15 mouse cellular contexts compared by ENCODE assay signal in genomic region chr4:155123868-155124534, GRCm38 (mm10). TPM values are rescaled to one million over a fixed set of nuclear protein-coding genes. Genes with fewer than 3 reads are reported as not detected.
A peak's percentile ranks its signal among the peaks of the same experiment; 100 is the strongest.
DNase-seq lines count a peak whose midpoint lies in the region; ATAC-seq and TF ChIP-seq lines count a peak whose summit lies in the region.
"Had no signal": no experiment of that assay in that cellular context is flagged by ENCODE, and none has a peak within 500 bp of the region (broad histone marks: within the 10 kb centered on the region; RNA-seq: fewer than 3 reads in every experiment).

No protein-coding gene starts in this region.

- H3K27ac ChIP-seq in liver, adult 2 months (replicated peaks; ENCODE audit: insufficient read depth, low read depth, low read length), result no peak overlapping the region
- no peak overlapping the region for H3K27ac ChIP-seq in liver, embryonic 12.5 days
- H3K27ac ChIP-seq: hindbrain, postnatal 0 days had no signal

- no peaks in the 10 kb centered on the region for H3K9me3 ChIP-seq in liver, embryonic 12.5 days (replicated peaks)
- H3K9me3 ChIP-seq: midbrain, embryonic 12.5 days had no signal

- H3K4me3 ChIP-seq in liver, adult 2 months (ENCODE audit: insufficient read depth, low read depth, low read length), result no peak overlapping the region
- no peak overlapping the region for H3K4me3 ChIP-seq in liver, embryonic 12.5 days
- H3K4me3 ChIP-seq: erythroblast, embryonic 14.5 days; midbrain, embryonic 12.5 days had no signal

- no peaks in the 10 kb centered on the region for H3K36me3 ChIP-seq in liver, adult 2 months (ENCODE audit: control insufficient read depth, insufficient read depth, low read length)
- H3K36me3 ChIP-seq in liver, embryonic 12.5 days, result no peaks in the 10 kb centered on the region
- H3K36me3 ChIP-seq: midbrain, embryonic 12.5 days had no signal

- peak; percentile 75 for DNase-seq in heart, adult 11 months
- no peak for DNase-seq in heart, postnatal 25 days (ENCODE audit: low spot score)
- DNase-seq in liver, adult 2 months (ENCODE audit: extremely low read depth, low read depth, low spot score), result peak; percentile 55
- DNase-seq in ZHBTc4 (ENCODE audit: low read depth, low spot score), result peak; percentile 49
- DNase-seq in kidney, postnatal 36 days, result peak; percentile 42 to 63
- DNase-seq: cerebellum, postnatal 14 days; heart, adult 18-20 months; layer of hippocampus, postnatal 36 days; thymus, postnatal 36 days had no signal

- no peaks in the 10 kb centered on the region for H3K79me2 ChIP-seq in liver, adult 2 months (ENCODE audit: control insufficient read depth, insufficient read depth, low read length)

- 89% methylated on average over 9 of the region's 9 CpGs for WGBS in liver, adult 2 months
- 73% methylated on average over 9 of the region's 9 CpGs for WGBS in liver, embryonic 12.5 days (ENCODE audit: insufficient replicate concordance)

- H3K4me1 ChIP-seq in liver, adult 2 months (ENCODE audit: control insufficient read depth, insufficient read depth, low read length), result peaks cover 19% of the 10 kb centered on the region
- H3K4me1 ChIP-seq in liver, embryonic 12.5 days, result peaks cover 61% of the 10 kb centered on the region

- no peak overlapping the region for H3K9ac ChIP-seq in liver, adult 2 months (ENCODE audit: low read depth, low read length)
- no peak overlapping the region for H3K9ac ChIP-seq in liver, embryonic 12.5 days
- H3K9ac ChIP-seq: midbrain, embryonic 12.5 days had no signal

- TF ChIP-seq POLR2A in liver, adult 2 months (IDR thresholded peaks at IDR 0.05; ENCODE audit: extremely low read depth, insufficient read depth, low read length), result no peak

- H3K27me3 ChIP-seq in liver, adult 2 months (ENCODE audit: control insufficient read depth, insufficient read depth, low read length), result no peaks in the 10 kb centered on the region
- no peaks in the 10 kb centered on the region for H3K27me3 ChIP-seq in liver, embryonic 12.5 days (replicated peaks)
- H3K27me3 ChIP-seq: midbrain, embryonic 12.5 days had no signal

- H3K4me2 ChIP-seq in liver, embryonic 12.5 days, result no peak overlapping the region
- H3K4me2 ChIP-seq: midbrain, embryonic 12.5 days had no signal

- TF ChIP-seq CTCF in liver, adult 2 months (IDR thresholded peaks at IDR 0.05; ENCODE audit: low read depth, low read length), result no peak

- ATAC-seq in liver, embryonic 12.5 days, result no peak
- ATAC-seq in erythroblast, adult 5-6 weeks (replicated peaks; ENCODE audit: low FRiP score, poor library complexity, severe bottlenecking), result no peak
- ATAC-seq in megakaryocyte-erythroid progenitor cell, adult 5-6 weeks (replicated peaks; ENCODE audit: low FRiP score, low TSS enrichment, poor library complexity, severe bottlenecking), result no peak
- ATAC-seq: hindbrain, postnatal 0 days had no signal

- intact Hi-C loops in heart, postnatal 25 days (cut with DNase I), result loop anchor here (10.0 kb wide), 1 partner anchor 121 kb away; the partner anchor contains the start of gene Faap20

RNA-seq across cellular contexts. Expression of gene Morn1, which starts 37.6 kb away (rescaled TPM):
- 1 to 10 TPM; 1.1 to 1.3 TPM for total RNA-seq in heart, postnatal 25 days (2021)
- total RNA-seq in liver, adult 2 months (2014; rRNA removed), result 2.5 and 4.2 TPM in 2 replicates
- polyA plus RNA-seq in liver, adult 2 months (2012; rRNA removed), result 3.0 and 3.6 TPM in 2 replicates
- polyA plus RNA-seq in liver, embryonic 12.5 days (2016; fragmentation: Nextera tagmentation; extraction: Ambion mirVana), result 2.0 and 2.1 TPM in 2 replicates
- total RNA-seq in erythroblast, adult 5-6 weeks (2015; ENCODE audit: low replicate concordance), result 2.9 TPM in 1 of 2 replicates, not detected in the other
- 0.28 TPM in 1 of 2 replicates, not detected in the other for total RNA-seq in erythroblast, adult 5-6 weeks (2017; ENCODE audit: low replicate concordance)
- 3.8 and 7.6 TPM in 2 replicates for total RNA-seq in megakaryocyte-erythroid progenitor cell, adult 5-6 weeks (2014; fragmentation: Nextera tagmentation)
- 1.6 and 1.8 TPM in 2 replicates for total RNA-seq in megakaryocyte-erythroid progenitor cell, adult 5-6 weeks (2017)

RNA-seq across cellular contexts. Expression of gene Rer1, which starts 37.8 kb away (rescaled TPM):
- 10 to 100 TPM; 66.1 to 68.7 TPM for total RNA-seq in heart, postnatal 25 days (2021)
- 128 and 135 TPM in 2 replicates for total RNA-seq in liver, adult 2 months (2014; rRNA removed)
- 84.3 and 92.1 TPM in 2 replicates for polyA plus RNA-seq in liver, adult 2 months (2012; rRNA removed)
- 107 and 109 TPM in 2 replicates for polyA plus RNA-seq in liver, embryonic 12.5 days (2016; fragmentation: Nextera tagmentation; extraction: Ambion mirVana)
- total RNA-seq in erythroblast, adult 5-6 weeks (2015; ENCODE audit: low replicate concordance), result 27.1 and 49.3 TPM in 2 replicates
- total RNA-seq in erythroblast, adult 5-6 weeks (2017; ENCODE audit: low replicate concordance), result 34.8 and 36.0 TPM in 2 replicates
- 105 and 108 TPM in 2 replicates for total RNA-seq in megakaryocyte-erythroid progenitor cell, adult 5-6 weeks (2014; fragmentation: Nextera tagmentation)
- 97.8 and 135 TPM in 2 replicates for total RNA-seq in megakaryocyte-erythroid progenitor cell, adult 5-6 weeks (2017)

RNA-seq across cellular contexts. Expression of gene Pex10, which starts 57.2 kb away (rescaled TPM):
- total RNA-seq in heart, postnatal 25 days (2021), result 10 to 100 TPM; 23.9 to 25.7 TPM
- 3.7 and 4.5 TPM in 2 replicates for total RNA-seq in liver, adult 2 months (2014; rRNA removed)
- 11.2 and 13.0 TPM in 2 replicates for polyA plus RNA-seq in liver, adult 2 months (2012; rRNA removed)
- 10.3 TPM in 2 replicates for polyA plus RNA-seq in liver, embryonic 12.5 days (2016; fragmentation: Nextera tagmentation; extraction: Ambion mirVana)
- 0.42 and 2.7 TPM in 2 replicates for total RNA-seq in erythroblast, adult 5-6 weeks (2015; ENCODE audit: low replicate concordance)
- total RNA-seq in erythroblast, adult 5-6 weeks (2017; ENCODE audit: low replicate concordance), result 0.42 and 3.6 TPM in 2 replicates
- 8.1 and 9.0 TPM in 2 replicates for total RNA-seq in megakaryocyte-erythroid progenitor cell, adult 5-6 weeks (2014; fragmentation: Nextera tagmentation)
- 5.8 and 6.4 TPM in 2 replicates for total RNA-seq in megakaryocyte-erythroid progenitor cell, adult 5-6 weeks (2017)
